Mouse (Mus musculus) WW6 (cell line): ENCODE results near the gene Oasl1.

ENCODE experiments used
- DNase-seq: peaks from one replicate; pipeline ENCODE4 v3.0.0-alpha.2; 2013; ENCODE audit warnings: low read depth, low spot score

Gene Oasl1

GRCm38 (mm10) chr5:114968651-114969050, 45.6 kb downstream of the Oasl1 start:
- DNase-seq, result no peak

GRCm38 (mm10) chr5:114969064-114969463, 46.0 kb downstream of the Oasl1 start:
- DNase-seq, result no peak

- DNase-seq, result no peak
Measured at GRCm38 (mm10) chr5:114969609-114970215, 46.7 kb downstream of the Oasl1 start.

GRCm38 (mm10) chr5:114970824-114971227, 47.8 kb downstream of the Oasl1 start, which contains the start of gene Hnf1a:
Gene Hnf1a (minus strand): TSS chr5:114971094.
- DNase-seq, result no peak

- peak; percentile 39 for DNase-seq
Measured at GRCm38 (mm10) chr5:114972201-114972600, 49.2 kb downstream of the Oasl1 start.

- DNase-seq, result no peak
Measured at GRCm38 (mm10) chr5:114973131-114973530, 50.1 kb downstream of the Oasl1 start.

- no peak for DNase-seq
Measured at GRCm38 (mm10) chr5:114976935-114977334, 53.9 kb downstream of the Oasl1 start.

GRCm38 (mm10) chr5:114978473-114978872, 55.4 kb downstream of the Oasl1 start:
- DNase-seq, result no peak

GRCm38 (mm10) chr5:114978888-114979249, 55.8 kb downstream of the Oasl1 start:
- DNase-seq, result peak; percentile 70

GRCm38 (mm10) chr5:114979250-114980121, 56.4 kb downstream of the Oasl1 start:
- DNase-seq, result peak; percentile 45

- no peak for DNase-seq
Measured at GRCm38 (mm10) chr5:114980122-114980748, 57.2 kb downstream of the Oasl1 start.

- DNase-seq, result no peak
Measured at GRCm38 (mm10) chr5:114982001-114982400, 59.0 kb downstream of the Oasl1 start.

- DNase-seq, result no peak
Measured at GRCm38 (mm10) chr5:114985074-114985473, 62.0 kb downstream of the Oasl1 start.
